Mouse (Mus musculus) C2C12 (cell line): ENCODE data around the gene Kdm8. TPM values are rescaled to one million over a fixed set of nuclear protein-coding genes. Genes with fewer than 3 reads are reported as not detected.

Experiments
- H3K27me3 ChIP-seq: one replicate; pipeline ENCODE4 v1.6.1; 2011; ENCODE audit not compliant: control insufficient read depth, insufficient read depth, insufficient read length
- H3K36me3 ChIP-seq: one replicate; pipeline ENCODE4 v1.6.1; 2011; ENCODE audit not compliant: control insufficient read depth, insufficient read depth
- H3K4me3 ChIP-seq: one replicate; pipeline ENCODE4 v1.5.1; 2011; ENCODE audit warnings: mild to moderate bottlenecking, control low read depth; ENCODE audit not compliant: poor library complexity, insufficient read depth, severe bottlenecking
- H3K79me2 ChIP-seq: one replicate; pipeline ENCODE4 v1.6.1; 2011; ENCODE audit not compliant: control insufficient read depth, insufficient read depth
- H3K79me3 ChIP-seq: one replicate; pipeline ENCODE4 v1.6.1; 2011; ENCODE audit warnings: low read depth, control low read depth
- H3ac ChIP-seq: one replicate; pipeline ENCODE3; 2011; ENCODE audit warnings: low read depth; ENCODE audit not compliant: control insufficient read depth, insufficient read length
- CEBPB ChIP-seq: IDR thresholded peaks from one replicate; pipeline ENCODE4 v1.6.1; 2011; ENCODE audit warnings: low read depth, mild to moderate bottlenecking, control low read depth, moderate library complexity
- CTCF ChIP-seq: IDR thresholded peaks from one replicate; pipeline ENCODE4 v1.5.1; 2011; ENCODE audit not compliant: control insufficient read depth, insufficient read depth, insufficient read length
- FOSL1 ChIP-seq: IDR thresholded peaks from one replicate; pipeline ENCODE4 v1.8.0; 2011; ENCODE audit warnings: mild to moderate bottlenecking, low read length; ENCODE audit not compliant: poor library complexity, insufficient read depth, severe bottlenecking
- MAX ChIP-seq: IDR thresholded peaks from one replicate; pipeline ENCODE4 v1.6.1; 2011; ENCODE audit warnings: mild to moderate bottlenecking, control low read depth
- MYOD1 ChIP-seq: IDR thresholded peaks from one replicate; pipeline ENCODE4 v1.6.1; 2011; ENCODE audit warnings: low read depth; ENCODE audit not compliant: control insufficient read depth, insufficient read length
- MYOG ChIP-seq: IDR thresholded peaks from one replicate; pipeline ENCODE4 v1.6.1; 2011; ENCODE audit not compliant: control insufficient read depth, insufficient read length; ENCODE audit errors: extremely low read depth
- USF1 ChIP-seq: IDR thresholded peaks from one replicate; pipeline ENCODE4 v1.6.1; 2011; ENCODE audit warnings: low read depth, mild to moderate bottlenecking, control low read depth, moderate library complexity
- polyA plus RNA-seq: library from polyadenylated mRNA; unstranded; fragments of >200 nt; fragmentation: generic; extraction: Trizol; gene quantifications from one replicate; pipeline ENCODE4 v1.2.1, GENCODE M21; 2012; ENCODE audit warnings: missing spikeins

The Kdm8 gene
- polyA plus RNA-seq, 1 experiment = 10.3 TPM

DNA sequence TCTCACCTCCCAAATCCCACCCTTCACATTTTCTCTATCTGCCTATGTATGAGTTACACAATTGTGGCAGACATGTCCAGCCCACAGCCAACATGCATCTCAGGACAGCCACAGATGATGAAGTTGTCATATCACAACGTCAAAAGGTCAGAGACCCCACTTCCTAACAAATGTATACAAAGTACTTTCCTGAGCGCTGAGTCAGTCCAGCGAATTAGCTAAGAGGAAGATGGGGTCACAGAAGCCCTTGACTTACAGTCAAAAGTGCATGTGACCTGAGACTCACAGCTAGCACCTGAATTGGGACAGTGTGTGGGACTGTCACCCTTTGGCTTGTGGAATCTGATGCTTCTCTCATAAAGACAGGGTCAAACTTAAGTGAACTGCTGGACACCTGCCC is 37.9 kb downstream of the Kdm8 start:
- no peak overlapping the region for H3ac ChIP-seq
- no peak overlapping the region for H3K4me3 ChIP-seq
- H3K27me3 ChIP-seq = no peaks in the 10 kb centered on the region
- TF ChIP-seq CTCF (no peak), USF1 (no peak), MYOD1 (no peak), CEBPB (no peak), FOSL1 (no peak), MAX (no peak), MYOG (no peak)
- no peaks in the 10 kb centered on the region for H3K79me2 ChIP-seq
- H3K36me3 ChIP-seq = peaks cover 24% of the 10 kb centered on the region
- no peaks in the 10 kb centered on the region for H3K79me3 ChIP-seq

DNA sequence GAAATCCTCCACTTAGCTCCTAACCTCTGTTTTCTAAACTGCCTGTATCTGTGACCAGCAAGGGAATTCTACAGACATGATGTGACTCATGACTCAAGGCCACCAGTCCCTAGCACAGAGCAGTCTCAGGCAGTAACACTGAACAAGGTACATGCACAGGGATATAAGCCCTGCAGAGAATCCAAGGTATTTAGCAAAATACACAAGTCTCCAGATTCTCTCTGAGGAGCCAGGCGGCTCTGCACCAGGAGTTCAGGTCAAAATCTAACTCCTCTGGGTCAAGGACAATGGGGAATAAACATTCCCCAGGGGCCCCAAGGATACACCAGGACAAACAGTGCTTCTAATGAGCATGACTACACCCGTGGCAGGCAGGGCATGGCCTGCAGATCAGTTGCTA is 38.4 kb downstream of the Kdm8 start:
- H3K79me2 ChIP-seq = no peaks in the 10 kb centered on the region
- no peak for TF ChIP-seq MYOD1
- H3K4me3 ChIP-seq = no peak overlapping the region
- H3K27me3 ChIP-seq = no peaks in the 10 kb centered on the region
- peaks cover 24% of the 10 kb centered on the region for H3K36me3 ChIP-seq
- H3ac ChIP-seq = no peak overlapping the region
- no peaks in the 10 kb centered on the region for H3K79me3 ChIP-seq

DNA sequence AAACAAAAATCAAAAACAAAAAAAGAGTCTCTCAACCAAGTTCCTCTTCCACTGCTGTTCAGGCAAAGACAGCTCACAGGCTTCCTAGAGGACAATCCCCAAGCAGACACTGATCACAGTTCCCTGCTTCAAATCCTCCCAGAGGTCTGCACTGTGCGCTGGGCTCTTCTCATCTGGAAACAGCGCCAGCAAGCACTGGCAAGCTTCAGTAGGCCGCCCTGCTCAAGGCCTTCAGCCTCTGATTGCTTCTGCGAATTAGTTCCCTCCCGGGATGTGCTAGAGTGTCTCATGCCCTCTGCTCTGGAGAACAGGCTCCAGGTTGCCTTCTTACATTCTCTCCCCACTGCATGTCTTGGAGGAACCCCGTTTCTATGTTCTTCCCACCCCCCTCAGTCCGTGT is 40.3 kb downstream of the Kdm8 start:
- no peak overlapping the region for H3ac ChIP-seq
- no peaks in the 10 kb centered on the region for H3K27me3 ChIP-seq
- peaks cover 24% of the 10 kb centered on the region for H3K36me3 ChIP-seq
- peaks cover 3% of the 10 kb centered on the region for H3K79me2 ChIP-seq
- H3K79me3 ChIP-seq = peaks cover 1% of the 10 kb centered on the region
- no peak for TF ChIP-seq MYOD1
- no peak for TF ChIP-seq FOSL1
- no peak for TF ChIP-seq CTCF
- no peak for TF ChIP-seq MYOG
- TF ChIP-seq USF1 = no peak
- TF ChIP-seq MAX = no peak
- no peak for TF ChIP-seq CEBPB
- H3K4me3 ChIP-seq = no peak overlapping the region

DNA sequence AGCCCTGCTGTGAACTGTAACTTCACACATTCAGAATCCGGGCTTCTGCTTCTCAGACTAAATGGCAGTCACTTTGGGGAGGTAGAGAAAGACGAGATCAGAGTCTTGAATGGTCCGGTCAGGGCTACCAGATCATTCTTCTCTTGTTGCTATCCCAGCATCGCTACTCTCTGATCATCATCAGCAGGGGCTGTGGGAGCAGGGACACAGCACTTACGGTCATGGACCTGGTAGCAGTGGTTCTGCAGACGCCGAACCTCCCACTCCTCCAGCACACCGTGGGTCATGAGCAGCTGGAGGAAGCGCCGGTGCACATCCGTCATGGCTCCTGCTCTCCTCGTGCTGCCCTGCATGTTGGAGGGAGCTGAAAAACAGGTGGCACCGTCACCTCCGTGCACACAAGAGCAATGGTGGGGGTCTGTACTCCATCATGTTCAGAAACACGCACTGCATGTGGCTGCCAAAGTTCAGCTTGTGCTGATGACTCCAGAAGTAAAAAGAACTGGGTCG is 41.7 kb downstream of the Kdm8 start:
- H3ac ChIP-seq = no peak overlapping the region

DNA sequence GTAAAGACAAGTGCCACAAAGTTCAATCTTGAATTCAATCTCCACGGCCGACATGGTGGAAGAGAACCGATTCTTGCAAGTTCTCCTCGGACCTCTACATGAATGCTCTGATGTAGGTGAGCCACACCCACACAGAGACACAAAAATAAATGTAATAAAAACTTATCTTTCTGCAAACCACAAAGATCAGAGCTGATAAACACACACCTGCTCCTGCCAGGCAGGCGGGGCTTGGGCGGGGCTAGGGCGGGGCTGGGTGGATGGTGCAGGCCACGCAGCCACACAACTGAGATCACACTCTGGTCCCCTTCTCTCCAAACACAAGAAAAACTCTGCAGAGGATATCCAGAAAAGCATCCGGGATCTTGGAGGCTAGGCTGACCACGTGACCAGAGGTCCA is 42.6 kb downstream of the Kdm8 start:
- TF ChIP-seq CTCF (no peak), MYOD1 (no peak), FOSL1 (no peak), MAX (no peak), USF1 (no peak)
- Histone ChIP-seq H3K36me3 (peaks cover 13% of the 10 kb centered on the region), H3K4me3 (no peak overlapping the region), H3K79me2 (peaks cover 17% of the 10 kb centered on the region), H3ac (no peak overlapping the region), H3K79me3 (peaks cover 8% of the 10 kb centered on the region), H3K27me3 (no peaks in the 10 kb centered on the region)

More for the DNA sequence above, 41.7 kb downstream of the Kdm8 start:
- H3K27me3 ChIP-seq = no peaks in the 10 kb centered on the region
- H3K79me2 ChIP-seq = peaks cover 17% of the 10 kb centered on the region
- peaks cover 16% of the 10 kb centered on the region for H3K36me3 ChIP-seq
- TF ChIP-seq CTCF = no peak
- no peak for TF ChIP-seq CEBPB
- TF ChIP-seq FOSL1 = no peak
- TF ChIP-seq MAX = no peak
- no peak for TF ChIP-seq MYOD1
- no peak for TF ChIP-seq MYOG
- peaks cover 8% of the 10 kb centered on the region for H3K79me3 ChIP-seq
- no peak overlapping the region for H3K4me3 ChIP-seq

DNA sequence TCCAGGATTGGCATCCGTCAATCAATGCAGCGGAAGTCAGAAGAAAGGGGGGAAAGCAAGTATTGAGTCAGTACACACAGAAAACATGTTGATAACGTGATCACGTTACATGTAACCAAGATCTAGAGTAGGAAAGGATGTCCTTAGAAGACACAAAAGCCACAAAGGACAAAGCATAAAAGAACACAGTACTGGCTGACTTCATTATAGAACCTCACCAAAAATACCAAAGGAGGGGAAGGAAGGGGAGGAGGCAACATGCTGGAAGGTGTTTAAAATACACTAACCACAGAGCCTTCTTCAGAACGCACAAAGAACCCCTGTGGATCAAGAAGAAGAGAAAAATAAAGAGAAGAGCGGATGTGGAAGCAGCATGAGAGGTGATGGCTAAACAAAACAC is 44.2 kb downstream of the Kdm8 start:
- Histone ChIP-seq H3ac (no peak overlapping the region), H3K79me2 (peaks cover 17% of the 10 kb centered on the region), H3K79me3 (peaks cover 8% of the 10 kb centered on the region), H3K4me3 (no peak overlapping the region), H3K27me3 (no peaks in the 10 kb centered on the region), H3K36me3 (peaks cover 8% of the 10 kb centered on the region)
- TF ChIP-seq MYOD1 = no peak
